Mouse (Mus musculus): ENCODE data around the gene Hspa1b. TPM values are rescaled to one million over a fixed set of nuclear protein-coding genes. Genes with fewer than 3 reads are reported as not detected.

The Hspa1b gene
- total RNA-seq, 1 experiment, result 14.6 TPM

- H3K9me3 ChIP-seq (ENCODE audit: control insufficient read depth, insufficient read depth, low read depth, low read length), result no peaks in the 10 kb centered on the region
- in situ Hi-C loops (cut with MboI; ENCODE audit: low sequenced_read_pairs in 2 of 2, unreplicated experiment in 2 of 2), result no loop called here
- H3K4me1 ChIP-seq (ENCODE audit: control insufficient read depth in 2 of 2, insufficient read depth in 2 of 2, low read length in 2 of 2, poor library complexity in 1 of 2), result peaks cover 0 to 22% of the 10 kb centered on the region in 2 experiments; a peak in 2 of 4 replicates
- peaks cover 14% of the 10 kb centered on the region; the same call in 1 of the 2 replicates for H3K36me3 ChIP-seq (ENCODE audit: control insufficient read depth, insufficient read depth, low read length, poor library complexity, severe bottlenecking)
- H3K4me3 ChIP-seq (ENCODE audit: insufficient read depth in 1 of 2, low read depth in 1 of 2, low read length in 2 of 2, poor library complexity in 1 of 2, severe bottlenecking in 1 of 2), result peak within 1 kb of the TSS; percentile 83
- peak within 1 kb of the TSS; percentile 77 for H3K9ac ChIP-seq (ENCODE audit: insufficient read depth, low read depth, low read length, poor library complexity, severe bottlenecking)
- no peak for TF ChIP-seq ZNF384 (IDR thresholded peaks at IDR 0.05; ENCODE audit: low read depth, low read length)
- no peak for TF ChIP-seq CHD2 (IDR thresholded peaks at IDR 0.05; ENCODE audit: low read depth, low read length)
- TF ChIP-seq ZC3H11A (IDR thresholded peaks at IDR 0.05; ENCODE audit: borderline replicate concordance, low read depth, low read length), result no peak
- no peak for TF ChIP-seq MAFK (IDR thresholded peaks at IDR 0.05; ENCODE audit: insufficient read depth, low read depth, low read length)
- no peak for TF ChIP-seq HCFC1 (IDR thresholded peaks at IDR 0.05; ENCODE audit: borderline replicate concordance, insufficient read depth, low read length)
- peak; percentile 99 for DNase-seq (ENCODE audit: low read depth, low spot score)
- H3K27ac ChIP-seq (ENCODE audit: insufficient read depth, low read depth, low read length, poor library complexity, severe bottlenecking), result peak within 1 kb of the TSS; percentile 28; the same call in 1 of the 2 replicates
Observed at GRCm38 (mm10) chr17:34931061-34931734, 27.8 kb downstream of the Hspa1b start, which contains the start of gene Neu1. TSS of gene Neu1 (plus strand) at chr17:34931253.

GRCm38 (mm10) chr17:34928841-34929240 is 30.2 kb downstream of the Hspa1b start:
- TF ChIP-seq ZNF384 (IDR thresholded peaks at IDR 0.05; ENCODE audit: low read depth, low read length), result no peak
- Histone ChIP-seq H3K27ac (ENCODE audit: insufficient read depth, low read depth, low read length, poor library complexity, severe bottlenecking) (no peak overlapping the region), H3K4me1 (ENCODE audit: control insufficient read depth in 2 of 2, insufficient read depth in 2 of 2, low read length in 2 of 2, poor library complexity in 1 of 2) (peaks cover 0 to 12% of the 10 kb centered on the region in 2 experiments; a peak in 2 of 4 replicates), H3K36me3 (ENCODE audit: control insufficient read depth, insufficient read depth, low read length, poor library complexity, severe bottlenecking) (peaks cover 3% of the 10 kb centered on the region; the same call in 1 of the 2 replicates), H3K9ac (ENCODE audit: insufficient read depth, low read depth, low read length, poor library complexity, severe bottlenecking) (no peak overlapping the region), H3K4me3 (ENCODE audit: insufficient read depth in 1 of 2, low read depth in 1 of 2, low read length in 2 of 2, poor library complexity in 1 of 2, severe bottlenecking in 1 of 2) (no peak overlapping the region), H3K9me3 (ENCODE audit: control insufficient read depth, insufficient read depth, low read depth, low read length) (no peaks in the 10 kb centered on the region)
- no peak for DNase-seq (ENCODE audit: low read depth, low spot score)
- in situ Hi-C loops (cut with MboI; ENCODE audit: low sequenced_read_pairs in 2 of 2, unreplicated experiment in 2 of 2), result no loop called here

- peaks cover 0 to 12% of the 10 kb centered on the region in 2 experiments; a peak in 2 of 4 replicates for H3K4me1 ChIP-seq (ENCODE audit: control insufficient read depth in 2 of 2, insufficient read depth in 2 of 2, low read length in 2 of 2, poor library complexity in 1 of 2)
- peak overlapping the region in 1 of 2 experiments; percentile 59; a peak in 1 of 4 replicates for H3K4me3 ChIP-seq (ENCODE audit: insufficient read depth in 1 of 2, low read depth in 1 of 2, low read length in 2 of 2, poor library complexity in 1 of 2, severe bottlenecking in 1 of 2)
- H3K27ac ChIP-seq (ENCODE audit: insufficient read depth, low read depth, low read length, poor library complexity, severe bottlenecking), result no peak overlapping the region
- H3K9ac ChIP-seq (ENCODE audit: insufficient read depth, low read depth, low read length, poor library complexity, severe bottlenecking), result 0 out of 2 replicates have a peak overlapping the region, but pooled peaks have one; percentile 52
- TF ChIP-seq MAFK (IDR thresholded peaks at IDR 0.05; ENCODE audit: insufficient read depth, low read depth, low read length) (no peak), ZC3H11A (IDR thresholded peaks at IDR 0.05; ENCODE audit: borderline replicate concordance, low read depth, low read length) (no peak), CHD2 (IDR thresholded peaks at IDR 0.05; ENCODE audit: low read depth, low read length) (no peak), HCFC1 (IDR thresholded peaks at IDR 0.05; ENCODE audit: borderline replicate concordance, insufficient read depth, low read length) (no peak), ZNF384 (IDR thresholded peaks at IDR 0.05; ENCODE audit: low read depth, low read length) (no peak)
- no peaks in the 10 kb centered on the region for H3K36me3 ChIP-seq (ENCODE audit: control insufficient read depth, insufficient read depth, low read length, poor library complexity, severe bottlenecking)
- in situ Hi-C loops (cut with MboI; ENCODE audit: low sequenced_read_pairs in 2 of 2, unreplicated experiment in 2 of 2), result no loop called here
- no peaks in the 10 kb centered on the region for H3K9me3 ChIP-seq (ENCODE audit: control insufficient read depth, insufficient read depth, low read depth, low read length)
- DNase-seq (ENCODE audit: low read depth, low spot score), result no peak
Observed at GRCm38 (mm10) chr17:34927306-34928019, 31.6 kb downstream of the Hspa1b start.

- no peak overlapping the region for H3K27ac ChIP-seq (ENCODE audit: insufficient read depth, low read depth, low read length, poor library complexity, severe bottlenecking)
- in situ Hi-C loops (cut with MboI; ENCODE audit: low sequenced_read_pairs in 2 of 2, unreplicated experiment in 2 of 2), result no loop called here
Observed at GRCm38 (mm10) chr17:34924258-34924657, 34.8 kb downstream of the Hspa1b start.

More at GRCm38 (mm10) chr17:34924258-34924657, 34.8 kb downstream of the Hspa1b start:
- no peak overlapping the region for H3K9ac ChIP-seq (ENCODE audit: insufficient read depth, low read depth, low read length, poor library complexity, severe bottlenecking)
- no peaks in the 10 kb centered on the region for H3K36me3 ChIP-seq (ENCODE audit: control insufficient read depth, insufficient read depth, low read length, poor library complexity, severe bottlenecking)
- no peaks in the 10 kb centered on the region for H3K9me3 ChIP-seq (ENCODE audit: control insufficient read depth, insufficient read depth, low read depth, low read length)
- H3K4me1 ChIP-seq (ENCODE audit: control insufficient read depth in 2 of 2, insufficient read depth in 2 of 2, low read length in 2 of 2, poor library complexity in 1 of 2), result peaks cover 0 to 10% of the 10 kb centered on the region in 2 experiments; a peak in 2 of 4 replicates
- no peak for DNase-seq (ENCODE audit: low read depth, low spot score)
- no peak overlapping the region for H3K4me3 ChIP-seq (ENCODE audit: insufficient read depth in 1 of 2, low read depth in 1 of 2, low read length in 2 of 2, poor library complexity in 1 of 2, severe bottlenecking in 1 of 2)
- TF ChIP-seq ZNF384 (IDR thresholded peaks at IDR 0.05; ENCODE audit: low read depth, low read length), result 0 out of 2 replicates have a peak, but pooled peaks have one; percentile 40
- no peak for TF ChIP-seq MAFK (IDR thresholded peaks at IDR 0.05; ENCODE audit: insufficient read depth, low read depth, low read length)
- no peak for TF ChIP-seq CHD2 (IDR thresholded peaks at IDR 0.05; ENCODE audit: low read depth, low read length)
